Mouse (Mus musculus): ENCODE data around the gene Gm10647.
"Not testable (repeated sequence)": the region's sequence is repeated elsewhere in the genome, so short reads cannot be mapped to it uniquely, and the experiment has no call there.

DNA sequence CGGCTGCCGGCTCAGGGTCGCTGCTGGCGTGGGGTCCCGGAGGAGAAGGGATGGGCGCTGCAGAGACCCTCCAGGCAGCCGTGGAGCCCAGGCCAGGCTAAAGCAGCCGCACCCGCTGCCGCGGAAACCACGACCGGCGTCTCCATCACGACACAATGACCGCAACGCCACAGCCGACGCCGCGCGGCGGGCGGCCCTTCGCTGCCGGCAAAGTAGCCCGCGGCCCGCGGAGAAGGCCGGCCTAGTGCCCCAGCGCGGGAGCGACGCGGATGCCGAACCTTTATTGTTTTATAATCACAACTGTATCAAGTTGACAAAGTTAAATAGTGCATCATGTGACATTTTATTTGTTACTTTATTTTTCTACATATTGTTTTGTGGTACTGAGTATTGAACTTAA is 9.1 kb downstream of the Gm10647 start:
- TF ChIP-seq CTCF (IDR thresholded peaks at IDR 0.05; ENCODE audit: control insufficient read depth, insufficient read depth, insufficient read length); USF1 (IDR thresholded peaks at IDR 0.05; ENCODE audit: low read depth); MAX (IDR thresholded peaks at IDR 0.05): not testable (repeated sequence)

Measured in C2C12 (cell line).